Mouse (Mus musculus) forebrain, embryonic 11.5 days (tissue): ENCODE results near the gene Sik3. TPM values are rescaled to one million over a fixed set of nuclear protein-coding genes. Genes with fewer than 3 reads are reported as not detected.

Experiments used
- ATAC-seq: fragments of 200-750 bp; cut with Nextera tagmentation; replicated peaks from 2 replicates; pipeline ENCODE4 v1.8.0; 2017; ENCODE audit warnings: moderate TSS enrichment; ENCODE audit not compliant: low FRiP score
- DNase-seq: peaks from one replicate; pipeline ENCODE4 v3.0.0-alpha.2; 2017; ENCODE audit warnings: low spot score
- H3K27ac ChIP-seq: fragments of 300-500 bp; sonication (generic); 2 replicates; pipeline ENCODE4 v1.5.1; 2014; ENCODE audit warnings: low read depth, low read length
- H3K27me3 ChIP-seq: fragments of 300-500 bp; sonication (generic); 2 replicates; pipeline ENCODE4 v1.6.1; 2014; ENCODE audit warnings: mild to moderate bottlenecking, low read length, mixed read lengths; ENCODE audit not compliant: control insufficient read depth, insufficient read depth
- H3K36me3 ChIP-seq: fragments of 300-500 bp; sonication (generic); 2 replicates; pipeline ENCODE4 v1.6.1; 2014; ENCODE audit warnings: mild to moderate bottlenecking, low read length, moderate library complexity, mixed read lengths; ENCODE audit not compliant: control insufficient read depth, insufficient read depth
- H3K4me1 ChIP-seq: fragments of 300-500 bp; sonication (generic); replicated peaks from 2 replicates; pipeline ENCODE4 v1.6.1; 2014; ENCODE audit warnings: low read length, mixed read lengths; ENCODE audit not compliant: control insufficient read depth, insufficient read depth
- H3K4me2 ChIP-seq: fragments of 300-500 bp; sonication (generic); 2 replicates; pipeline ENCODE4 v1.6.1; 2014; ENCODE audit warnings: low read depth, mild to moderate bottlenecking, low read length, moderate library complexity, mixed read lengths; ENCODE audit not compliant: severe bottlenecking
- H3K4me3 ChIP-seq: fragments of 300-500 bp; sonication (generic); 2 replicates; pipeline ENCODE4 v1.5.1; 2014; ENCODE audit warnings: low read depth, low read length
- H3K9ac ChIP-seq: fragments of 300-500 bp; sonication (generic); 2 replicates; pipeline ENCODE4 v1.6.1; 2014; ENCODE audit warnings: low read length
- H3K9me3 ChIP-seq: fragments of 300-500 bp; sonication (generic); 2 replicates; pipeline ENCODE4 v1.6.1; 2016; ENCODE audit warnings: low read length, mixed read lengths; ENCODE audit not compliant: control insufficient read depth
- WGBS: fragments of 180-500 bp; shearing (Covaris S2); extraction: QIAGEN DNeasy Blood & Tissue Kit; methylation state at CpG from one replicate; pipeline ENCODE4 v1.1.7; 2014; 5-methylcytosine and 5-hydroxymethylcytosine counted together
- polyA plus RNA-seq: library from polyadenylated mRNA; unstranded; fragments of >200 nt; fragmentation: Nextera tagmentation; extraction: Ambion mirVana; gene quantifications from 2 replicates; pipeline ENCODE4 v1.2.1, GENCODE M21; 2014

The Sik3 gene
- polyA plus RNA-seq, 1 experiment from 2014 or later, result 11.3 TPM

DNA sequence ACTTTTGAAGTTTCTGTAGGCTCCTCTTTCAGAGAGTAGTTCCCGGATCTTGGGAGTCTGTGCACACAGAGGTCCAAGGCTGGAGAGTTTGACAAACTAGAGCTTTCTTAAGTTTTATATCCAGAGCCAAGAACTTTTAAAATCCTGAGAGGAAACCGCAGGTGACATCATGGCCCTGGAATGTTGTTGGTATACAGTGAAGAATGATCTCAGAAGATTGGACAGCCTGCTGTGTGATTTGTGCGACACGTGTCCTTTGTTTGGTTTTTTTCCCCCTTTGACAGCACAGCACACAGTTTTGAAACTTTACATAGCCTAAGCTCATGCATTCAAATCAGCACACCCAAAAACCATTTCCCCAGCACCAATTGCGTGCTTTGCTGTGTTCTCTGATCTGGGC, 99.6 kb downstream of the Sik3 start:
- ATAC-seq (no peak), DNase-seq (peak; percentile 38)
- Histone ChIP-seq H3K27me3 (no peaks in the 10 kb centered on the region), H3K4me2 (no peak overlapping the region), H3K4me3 (no peak overlapping the region), H3K4me1 (peaks cover 13% of the 10 kb centered on the region), H3K9me3 (no peaks in the 10 kb centered on the region), H3K27ac (no peak overlapping the region), H3K36me3 (no peaks in the 10 kb centered on the region), H3K9ac (no peak overlapping the region)
- 61% methylated on average over 5 of the region's 5 CpGs for WGBS

DNA sequence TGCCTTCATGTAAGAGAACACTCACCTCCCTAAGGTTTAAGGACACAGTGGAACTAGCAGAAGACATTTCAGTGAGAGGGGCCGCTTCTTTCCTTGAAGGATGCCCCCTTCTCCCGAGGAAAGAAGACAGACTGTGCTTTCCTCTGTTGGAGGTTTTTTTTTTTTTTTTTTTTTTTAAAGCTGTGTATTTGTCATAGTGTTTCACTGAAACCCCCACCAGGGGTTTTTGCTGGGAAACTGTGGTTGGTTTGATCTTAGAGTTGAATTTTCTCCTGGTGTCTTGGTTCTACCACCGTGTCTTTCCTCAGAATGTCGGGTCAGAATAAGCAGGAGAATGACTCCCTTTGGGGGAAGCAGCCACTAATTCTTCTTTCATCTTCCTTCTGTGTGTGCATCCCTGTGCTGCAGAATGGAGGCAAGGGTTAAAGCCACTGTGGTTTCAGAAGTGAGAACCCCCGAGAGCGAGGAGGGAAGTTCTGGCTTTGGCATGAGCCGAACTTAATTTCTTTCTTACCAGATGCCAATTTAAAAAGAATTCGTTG, 106.3 kb downstream of the Sik3 start:
- DNase-seq (peak; percentile 19), ATAC-seq (no peak)
- Histone ChIP-seq H3K9me3 (no peaks in the 10 kb centered on the region; the same call in 1 of the 2 replicates), H3K9ac (no peak overlapping the region), H3K36me3 (no peaks in the 10 kb centered on the region), H3K27me3 (no peaks in the 10 kb centered on the region), H3K27ac (no peak overlapping the region), H3K4me1 (peaks cover 6% of the 10 kb centered on the region; the same call in 1 of the 2 replicates), H3K4me2 (no peak overlapping the region), H3K4me3 (no peak overlapping the region)
- 92% methylated on average over 8 of the region's 8 CpGs for WGBS

DNA sequence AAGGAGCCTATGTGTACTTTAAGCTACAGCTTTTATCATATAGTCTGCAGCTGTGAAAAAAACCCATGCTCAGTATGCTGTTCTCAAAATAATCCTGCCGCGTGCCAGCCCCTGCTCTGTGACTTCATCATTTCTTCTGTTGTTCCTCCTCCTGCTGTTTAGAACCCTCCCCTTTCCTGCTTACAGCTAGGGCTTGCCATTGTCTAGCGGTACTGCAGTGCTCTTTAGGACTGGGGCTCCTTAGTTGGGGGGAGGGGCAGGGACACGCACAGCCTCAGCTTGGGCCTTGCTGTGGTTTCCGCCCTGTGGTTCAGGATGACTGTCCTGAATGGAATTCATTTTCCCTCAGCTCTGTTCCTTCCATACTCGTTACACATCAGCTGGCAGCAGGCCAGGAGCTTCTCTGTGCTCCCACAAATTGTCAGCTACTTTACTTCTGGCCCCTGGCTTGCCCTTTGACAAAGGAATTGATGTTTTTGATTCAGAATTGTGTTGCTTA, 107.4 kb downstream of the Sik3 start:
- Histone ChIP-seq H3K36me3 (no peaks in the 10 kb centered on the region), H3K4me2 (no peak overlapping the region), H3K4me1 (peaks cover 6% of the 10 kb centered on the region; the same call in 1 of the 2 replicates), H3K4me3 (no peak overlapping the region), H3K9me3 (no peaks in the 10 kb centered on the region; the same call in 1 of the 2 replicates), H3K27me3 (no peaks in the 10 kb centered on the region), H3K27ac (peak overlapping the region; percentile 20), H3K9ac (peak overlapping the region; percentile 20; the same call in 1 of the 2 replicates)
- peak; percentile 85 for DNase-seq
- WGBS, result 0% methylated on average over 6 of the region's 6 CpGs
- ATAC-seq, result peak; percentile 96

DNA sequence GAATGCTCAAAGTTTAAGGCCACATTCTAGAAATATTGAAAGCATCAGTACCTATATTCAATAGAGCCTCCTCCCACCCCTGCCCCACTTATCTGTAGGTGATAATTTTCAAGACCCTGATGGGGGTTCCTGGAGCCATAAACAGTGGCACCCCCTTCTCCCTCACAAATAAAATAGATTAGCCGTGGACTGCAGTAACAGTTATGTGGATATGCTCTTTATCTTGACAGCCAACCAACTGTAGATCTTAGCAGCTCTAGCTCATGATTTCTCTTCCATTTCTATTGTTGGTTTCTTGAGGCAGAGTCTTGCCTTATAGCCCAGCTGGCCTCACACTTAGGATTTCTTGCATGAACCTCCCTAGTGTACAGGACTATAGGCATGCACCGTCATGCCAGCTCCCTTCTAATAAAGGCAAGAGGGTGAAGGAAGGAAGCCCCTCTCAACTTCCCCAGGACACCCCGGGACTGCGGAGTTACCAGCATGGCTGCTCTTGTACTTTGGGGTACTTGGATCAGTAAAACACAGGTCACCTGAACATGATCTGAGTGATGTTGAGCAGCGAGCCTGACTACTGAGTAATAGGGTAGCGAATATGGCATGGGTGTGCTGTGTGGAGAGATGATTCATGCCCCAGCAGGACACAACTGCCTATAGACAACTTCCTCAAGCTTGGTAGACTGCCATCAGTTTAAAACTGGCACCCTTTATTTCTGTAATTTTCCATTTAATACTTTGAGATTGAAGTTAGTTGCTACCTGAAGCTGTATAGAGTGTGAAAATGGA, 108.0 kb downstream of the Sik3 start:
- no peaks in the 10 kb centered on the region for H3K27me3 ChIP-seq
- no peak overlapping the region for H3K4me2 ChIP-seq
- 87% methylated on average over 6 of the region's 6 CpGs for WGBS
- no peaks in the 10 kb centered on the region for H3K36me3 ChIP-seq
- DNase-seq (peak; percentile 44), ATAC-seq (no peak)
- H3K4me3 ChIP-seq, result no peak overlapping the region
- H3K27ac ChIP-seq, result peak overlapping the region; percentile 20
- peaks cover 5% of the 10 kb centered on the region; the same call in 1 of the 2 replicates for H3K4me1 ChIP-seq
- no peaks in the 10 kb centered on the region; the same call in 1 of the 2 replicates for H3K9me3 ChIP-seq
- H3K9ac ChIP-seq, result peak overlapping the region; percentile 20; the same call in 1 of the 2 replicates

- Histone ChIP-seq H3K4me1 (peaks cover 4% of the 10 kb centered on the region; the same call in 1 of the 2 replicates), H3K27ac (no peak overlapping the region), H3K27me3 (no peaks in the 10 kb centered on the region), H3K4me2 (no peak overlapping the region), H3K9ac (no peak overlapping the region), H3K4me3 (no peak overlapping the region), H3K36me3 (no peaks in the 10 kb centered on the region), H3K9me3 (no peaks in the 10 kb centered on the region; the same call in 1 of the 2 replicates)
- DNase-seq (no peak), ATAC-seq (no peak)
- WGBS, result 84% methylated on average over 4 of the region's 4 CpGs
Observed at GRCm38 (mm10) chr9:46121486-46121885, 108.9 kb downstream of the Sik3 start.

DNA sequence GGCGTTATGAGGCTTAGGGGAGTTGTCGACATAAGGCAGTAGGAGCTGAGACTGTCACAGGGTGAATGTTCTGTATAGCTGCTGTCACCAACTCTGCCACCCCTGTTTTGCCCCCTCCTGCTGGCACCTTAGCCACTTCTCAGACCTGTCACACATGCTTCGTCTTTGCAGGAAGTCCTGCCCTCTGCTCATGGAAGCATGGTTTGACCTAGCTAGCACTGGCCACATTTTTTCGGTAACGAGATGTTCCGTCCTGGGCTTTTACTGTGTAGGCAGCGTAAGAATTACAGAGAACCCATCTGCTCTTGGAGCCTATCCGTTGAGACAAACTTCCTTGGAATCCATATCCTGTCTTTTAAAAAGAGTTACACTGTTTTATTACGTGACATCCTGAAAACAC, 110.1 kb downstream of the Sik3 start:
- no peak for DNase-seq
- WGBS, result 84% methylated on average over 9 of the region's 9 CpGs
- H3K9ac ChIP-seq, result no peak overlapping the region
- H3K36me3 ChIP-seq, result no peaks in the 10 kb centered on the region
- H3K27me3 ChIP-seq, result no peaks in the 10 kb centered on the region
- no peak overlapping the region for H3K4me3 ChIP-seq
- H3K4me2 ChIP-seq, result no peak overlapping the region
- no peaks in the 10 kb centered on the region; the same call in 1 of the 2 replicates for H3K9me3 ChIP-seq
- no peak overlapping the region for H3K27ac ChIP-seq
- no peak for ATAC-seq
- H3K4me1 ChIP-seq, result peaks cover 7% of the 10 kb centered on the region; the same call in 1 of the 2 replicates

DNA sequence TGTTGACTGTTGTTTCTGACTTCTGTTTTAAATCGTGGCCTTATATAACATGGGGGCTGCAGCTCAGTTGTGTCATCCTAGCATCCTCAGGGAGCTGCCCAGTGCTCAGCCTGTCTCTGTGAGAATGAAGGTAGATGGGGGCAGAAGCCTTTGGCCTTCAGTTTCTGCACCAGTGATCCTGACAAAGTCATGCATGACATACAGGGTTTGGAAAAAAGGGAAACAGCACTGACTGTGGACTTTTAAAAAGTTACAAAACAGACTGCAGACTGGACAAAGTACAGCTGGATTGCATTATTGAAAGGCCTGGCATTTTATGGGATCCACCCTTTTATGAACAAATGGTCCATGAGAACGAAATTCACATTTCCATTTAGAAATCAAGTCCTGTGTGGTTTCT, 113.7 kb downstream of the Sik3 start:
- H3K36me3 ChIP-seq, result no peaks in the 10 kb centered on the region
- WGBS, result 78% methylated on average over 2 of the region's 2 CpGs
- H3K9ac ChIP-seq, result no peak overlapping the region
- H3K4me3 ChIP-seq, result no peak overlapping the region
- DNase-seq (no peak), ATAC-seq (no peak)
- H3K9me3 ChIP-seq, result no peaks in the 10 kb centered on the region
- no peak overlapping the region for H3K27ac ChIP-seq
- H3K4me2 ChIP-seq, result no peak overlapping the region
- peaks cover 3% of the 10 kb centered on the region; the same call in 1 of the 2 replicates for H3K4me1 ChIP-seq
- no peaks in the 10 kb centered on the region for H3K27me3 ChIP-seq

DNA sequence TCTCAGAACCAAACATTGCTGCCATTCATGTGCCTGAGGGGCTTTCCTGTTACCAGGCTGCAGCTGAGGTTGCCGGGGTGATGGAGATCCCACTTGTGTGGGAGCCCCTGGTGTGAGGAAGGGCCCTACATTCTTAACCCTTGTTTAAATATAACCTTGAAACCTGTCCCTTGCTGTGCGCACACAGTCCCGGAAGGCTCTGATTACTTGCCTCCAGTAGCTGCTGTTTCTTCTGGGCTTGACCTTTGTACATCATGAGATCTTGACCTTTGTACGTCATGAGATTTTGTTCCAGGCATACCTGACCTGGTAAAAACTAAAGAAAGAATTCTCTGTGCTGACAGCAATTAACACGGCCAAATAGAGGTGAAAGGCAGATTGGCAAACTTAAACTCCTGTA, 114.7 kb downstream of the Sik3 start:
- no peak overlapping the region for H3K4me2 ChIP-seq
- no peaks in the 10 kb centered on the region for H3K36me3 ChIP-seq
- 34% methylated on average over 5 of the region's 5 CpGs for WGBS
- no peaks in the 10 kb centered on the region for H3K27me3 ChIP-seq
- H3K27ac ChIP-seq, result no peak overlapping the region
- no peaks in the 10 kb centered on the region for H3K9me3 ChIP-seq
- ATAC-seq, result no peak
- peaks cover 3% of the 10 kb centered on the region; the same call in 1 of the 2 replicates for H3K4me1 ChIP-seq
- no peak overlapping the region for H3K9ac ChIP-seq
- no peak overlapping the region for H3K4me3 ChIP-seq
- DNase-seq, result no peak
